Mouse (Mus musculus) testis, adult 2 months (tissue): ENCODE measurements around the gene Dpy19l1.

ENCODE experiments used
- CTCF ChIP-seq: fragments of 200-500 bp; IDR thresholded peaks from 2 replicates; pipeline ENCODE4 v1.5.1; 2012; ENCODE audit warnings: low read depth, mild to moderate bottlenecking, inconsistent platforms, low read length, moderate library complexity; ENCODE audit not compliant: control insufficient read depth, insufficient read depth, insufficient replicate concordance
- POLR2A ChIP-seq: fragments of 200-500 bp; IDR thresholded peaks from 2 replicates; pipeline ENCODE4 v1.6.1; 2012; ENCODE audit warnings: low read depth, mild to moderate bottlenecking, inconsistent platforms, low read length, moderate library complexity; ENCODE audit not compliant: control insufficient read depth

GRCm38 (mm10) chr9:24516575-24517139 lies 13.7 kb upstream of the Dpy19l1 start:
- TF ChIP-seq POLR2A (no peak), CTCF (peak; percentile 50; the same call in 1 of the 2 replicates)
